Mouse (Mus musculus) spleen, postnatal 14 days (tissue): ENCODE data around the gene Ppl.

Experiments used
- DNase-seq, 2 experiments: peaks; one replicate each; pipeline ENCODE4 v3.0.0; 2021 to 2022; ENCODE audit warnings: low spot score in 2 of 2

Gene Ppl

DNA sequence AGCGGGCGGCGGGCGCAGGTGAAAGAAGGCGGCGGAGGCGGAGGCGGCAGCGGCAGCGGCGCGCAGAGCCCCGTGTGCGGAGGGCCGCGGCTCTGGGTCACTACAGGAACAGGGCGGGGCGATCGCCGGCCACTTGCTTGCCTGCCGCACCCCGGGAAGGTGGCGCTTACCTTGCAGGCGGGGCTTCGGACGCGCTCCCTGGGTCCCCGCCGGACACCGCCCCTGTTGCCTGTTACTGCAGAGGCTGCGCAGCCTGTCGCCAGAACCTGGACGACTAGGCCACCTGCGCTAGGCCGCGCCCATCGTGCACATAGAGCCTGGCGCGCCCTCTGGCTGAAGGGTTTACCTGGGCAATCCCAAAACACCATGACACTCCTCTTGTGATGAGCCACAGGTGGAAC, at the start of gene Ppl:
TSS of gene Ppl (minus strand) at position 21 of the 401 bp plus-strand sequence.
- peak in 1 of 2 experiments; percentile 15 for DNase-seq

DNA sequence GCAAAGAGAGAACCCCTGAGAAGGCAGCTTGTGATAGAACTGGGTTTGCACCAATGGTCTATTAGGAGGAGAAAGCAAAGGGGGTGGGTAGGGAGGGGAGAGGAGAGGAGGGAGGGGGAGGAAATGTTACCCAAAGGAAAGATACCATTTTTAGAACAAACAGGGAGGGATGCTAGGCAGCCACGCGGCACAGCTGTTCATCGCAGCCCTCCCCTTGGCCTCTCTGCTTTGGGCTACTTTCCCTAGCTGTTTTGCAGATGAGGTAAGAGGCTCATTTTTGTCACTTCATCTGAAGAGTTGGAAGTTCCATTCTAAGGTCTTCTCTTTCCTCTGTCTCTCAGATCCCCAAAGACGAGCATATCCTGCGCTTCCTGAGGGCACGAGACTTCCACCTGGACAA, 40.4 kb upstream of the Ppl start:
- DNase-seq, result no peak

DNA sequence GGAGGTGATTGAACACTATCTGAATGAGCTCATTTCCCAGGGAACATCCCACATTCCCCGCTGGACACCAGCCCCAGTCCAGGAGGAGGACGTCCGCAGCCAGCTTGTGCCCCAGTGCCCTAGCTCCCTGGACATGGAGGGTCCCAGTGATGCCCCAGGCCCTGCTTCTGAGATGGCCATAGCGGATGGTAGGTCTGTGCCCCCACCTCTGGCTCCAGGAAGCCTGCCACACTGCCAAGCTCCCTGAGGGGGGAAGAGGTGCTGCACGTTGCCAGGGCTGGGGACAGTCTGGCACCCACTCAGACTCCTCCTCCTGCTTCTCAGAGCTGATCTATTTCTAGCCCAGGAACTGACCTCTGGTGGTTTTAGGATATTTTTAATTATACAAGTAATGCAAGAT, 36.6 kb upstream of the Ppl start:
- no peak for DNase-seq

GRCm38 (mm10) chr16:5168038-5168437, 35.8 kb upstream of the Ppl start:
- DNase-seq, result no peak

DNA sequence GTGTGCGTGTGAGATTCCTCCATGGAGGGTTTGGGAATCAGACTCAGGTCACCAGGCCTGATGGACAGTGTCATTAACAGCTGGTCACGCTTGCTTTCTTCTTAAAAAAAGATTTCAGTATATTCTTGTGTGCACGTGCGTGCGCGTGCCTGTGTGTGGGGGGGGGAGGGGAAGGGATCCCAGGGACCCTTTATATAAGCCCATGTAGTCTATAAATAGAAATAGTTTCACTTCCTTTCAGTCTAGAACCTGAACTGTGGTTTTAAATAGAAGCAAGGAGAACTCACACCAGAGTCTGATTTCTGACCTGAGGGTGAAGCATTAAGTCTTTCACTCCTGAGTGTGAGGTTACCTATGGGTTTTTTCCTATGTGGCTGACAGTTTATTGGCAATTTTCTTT, 32.1 kb upstream of the Ppl start:
- DNase-seq, result no peak

DNA sequence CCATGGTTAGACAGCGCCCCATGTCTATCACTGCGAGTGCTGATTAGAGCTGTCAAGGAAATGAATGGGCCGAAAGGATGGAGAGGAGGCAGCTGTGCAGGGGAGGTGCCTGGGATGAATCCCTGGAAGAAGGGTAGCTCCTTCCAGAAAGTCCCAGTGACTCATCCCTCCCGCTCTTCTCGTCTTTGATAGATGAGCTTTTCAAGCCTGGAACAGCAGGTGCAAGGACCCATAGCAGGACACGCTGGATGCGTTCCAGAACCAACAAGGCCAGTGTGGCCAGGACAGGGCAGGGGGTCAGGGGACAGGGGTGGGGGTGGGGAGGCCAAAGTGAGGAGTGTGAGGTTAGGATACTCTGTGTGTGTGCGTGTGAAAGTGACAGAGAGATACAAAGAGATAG, 27.0 kb upstream of the Ppl start:
- no peak for DNase-seq

DNA sequence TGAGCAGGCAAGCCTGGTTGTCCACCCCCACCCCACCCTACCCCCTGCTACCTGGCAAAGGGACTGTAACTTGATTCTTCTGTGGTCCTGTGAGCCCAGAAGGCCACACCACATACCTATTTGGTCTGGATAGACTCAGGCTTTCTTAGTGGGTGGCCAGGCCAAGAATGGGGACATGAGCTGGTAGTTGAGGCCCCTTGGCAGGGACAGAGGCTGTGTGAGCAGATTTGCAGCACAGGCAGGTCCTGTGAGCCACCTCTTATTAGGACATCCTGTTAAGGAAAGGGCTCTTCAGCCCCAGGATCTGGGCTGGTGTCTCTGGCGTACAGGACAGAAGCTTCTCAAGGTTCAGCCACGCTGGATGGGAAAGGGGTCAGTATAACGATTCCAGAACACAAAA, 24.9 kb upstream of the Ppl start:
- DNase-seq, result no peak

GRCm38 (mm10) chr16:5156495-5156894, 24.3 kb upstream of the Ppl start:
- no peak for DNase-seq

GRCm38 (mm10) chr16:5155014-5155413, 22.8 kb upstream of the Ppl start:
- DNase-seq, result no peak

DNA sequence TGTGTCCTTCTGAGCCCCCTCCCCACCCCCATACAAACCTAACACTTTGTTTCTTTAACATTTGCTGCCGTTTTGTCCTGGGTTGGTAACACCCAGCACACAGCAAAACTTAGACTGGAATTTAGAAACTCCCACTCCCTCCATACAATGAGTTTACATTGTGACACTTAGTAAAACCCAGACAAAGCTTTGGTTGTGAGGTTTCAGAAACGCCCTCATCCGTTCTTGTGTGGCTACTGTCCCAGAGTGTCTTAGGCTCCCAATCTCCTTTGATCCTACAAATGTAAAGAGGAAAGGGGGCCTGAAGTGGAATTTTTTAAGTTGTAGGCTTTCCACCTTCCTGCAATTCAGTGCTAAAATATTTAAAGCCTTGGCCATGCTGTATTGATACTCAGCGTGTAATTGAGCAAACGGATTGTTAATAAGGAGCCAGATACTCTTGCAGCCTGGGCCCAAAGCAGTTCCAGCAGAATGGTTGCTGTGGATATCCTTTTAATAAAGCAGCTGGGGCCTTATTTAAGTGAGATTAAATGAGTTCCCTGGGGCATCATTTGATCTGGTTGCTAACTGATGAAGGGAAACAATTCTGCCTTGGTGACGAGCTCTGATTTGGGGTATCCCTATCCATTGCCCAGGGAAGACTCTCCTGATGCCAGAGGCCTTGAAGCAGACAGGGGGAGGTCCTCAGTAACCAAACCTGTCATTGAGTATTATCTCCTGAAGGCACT, 21.2 kb upstream of the Ppl start:
- no peak for DNase-seq

DNA sequence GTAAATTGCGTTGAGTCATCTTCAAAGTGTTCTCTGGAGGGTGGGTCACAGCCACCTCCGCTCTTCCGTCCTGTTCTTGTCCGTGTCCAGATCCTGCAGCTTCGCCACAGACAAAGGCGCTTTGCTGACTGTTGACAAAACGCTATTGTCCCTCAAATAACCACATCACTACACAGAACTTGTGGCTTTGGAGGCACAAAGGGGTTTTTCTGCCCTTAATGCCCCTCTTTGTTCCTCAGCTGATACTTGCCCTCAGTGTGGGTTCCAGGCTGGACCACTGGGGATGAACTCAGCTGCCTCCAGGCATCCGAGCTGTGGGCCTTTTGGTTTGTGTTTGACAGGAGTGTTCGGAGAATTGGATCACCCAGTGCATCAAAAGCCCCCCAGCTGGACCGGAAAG, 18.3 kb upstream of the Ppl start:
- no peak for DNase-seq

DNA sequence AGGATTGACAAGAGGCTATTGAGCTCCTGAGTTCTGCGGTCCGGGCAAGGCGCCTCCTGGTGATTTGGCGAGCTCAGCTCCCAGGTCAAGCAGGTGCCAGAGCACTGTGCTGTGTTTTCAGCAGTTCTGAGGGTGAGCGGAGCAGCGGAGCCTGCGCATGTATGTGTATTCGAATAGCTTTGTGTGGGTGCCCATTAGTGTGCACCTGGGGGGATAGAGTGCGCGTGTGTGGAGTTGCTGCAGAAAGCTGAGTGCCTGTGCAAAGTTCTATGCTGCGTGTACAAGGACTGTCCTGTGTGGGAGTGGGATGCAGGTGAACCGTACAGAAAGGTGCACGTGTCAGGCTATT, 14.8 kb upstream of the Ppl start, which contains the start of gene Sec14l5:
TSS of gene Sec14l5 (plus strand) at position 73 of the 349 bp plus-strand sequence.
- no peak for DNase-seq

GRCm38 (mm10) chr16:5146367-5147036, 14.3 kb upstream of the Ppl start:
- DNase-seq, result peak in 1 of 2 experiments; percentile 20

- peak in 1 of 2 experiments; percentile 66 for DNase-seq
These were observed 13.3 kb upstream of the Ppl start for GRCm38 (mm10) chr16:5145570-5145969.

GRCm38 (mm10) chr16:5139741-5140140, 7.5 kb upstream of the Ppl start:
- no peak for DNase-seq

- no peak for DNase-seq
These were observed 4.9 kb upstream of the Ppl start for GRCm38 (mm10) chr16:5137006-5137540.

DNA sequence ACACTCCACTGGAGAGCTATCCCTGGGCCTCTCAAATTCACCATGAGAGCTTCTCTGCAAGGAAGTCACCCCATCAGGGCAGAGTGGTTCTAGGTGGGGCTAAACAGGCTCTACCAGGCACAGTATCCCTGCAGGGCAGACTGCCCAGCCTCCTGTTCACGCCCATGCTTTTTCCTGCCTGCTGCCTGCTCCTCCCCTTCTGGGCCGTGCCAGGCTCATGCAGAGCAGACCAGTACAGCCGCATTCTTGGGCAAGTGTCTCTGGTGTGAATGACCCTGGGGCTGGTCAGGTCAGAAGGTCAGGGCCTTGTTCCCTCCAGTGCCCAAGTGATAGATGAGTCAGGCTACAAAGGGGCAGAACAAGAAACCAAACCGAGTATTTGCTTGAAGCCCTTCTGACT, 4.3 kb upstream of the Ppl start:
- no peak for DNase-seq

DNA sequence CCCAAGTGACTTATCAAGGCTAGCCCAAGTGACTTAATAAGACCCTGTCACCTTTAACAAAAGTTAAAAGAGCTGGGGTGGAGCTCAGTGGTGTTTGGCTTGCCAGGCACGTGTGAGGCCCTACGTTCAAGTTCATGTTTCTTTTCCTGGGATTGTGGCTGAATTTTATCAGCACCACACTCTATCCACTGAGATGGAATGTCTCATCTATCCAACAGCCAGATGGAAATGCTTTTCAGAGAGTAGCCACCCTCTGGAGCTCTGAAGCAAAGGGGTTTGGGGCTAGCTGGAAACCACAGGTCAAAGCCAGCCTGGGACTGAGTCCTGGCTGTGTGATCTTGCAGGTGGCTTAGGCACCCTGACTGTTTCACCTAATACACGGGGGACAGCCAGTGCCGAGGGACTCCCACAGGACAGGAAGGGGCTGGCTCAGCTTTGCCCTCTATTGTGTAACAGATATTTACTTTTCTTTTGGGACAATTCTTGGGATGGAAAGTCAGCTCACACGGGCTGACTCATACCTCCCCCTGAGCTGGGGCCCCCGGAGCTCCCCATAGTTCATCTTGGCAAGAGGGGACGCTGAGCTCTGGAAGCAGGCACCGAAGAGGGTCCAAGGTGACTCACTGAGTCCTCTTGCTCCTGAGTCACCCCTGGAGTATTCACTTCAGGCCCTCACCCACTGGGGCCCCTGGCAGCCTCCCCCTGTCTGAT, 3.5 kb upstream of the Ppl start:
- DNase-seq, result no peak

DNA sequence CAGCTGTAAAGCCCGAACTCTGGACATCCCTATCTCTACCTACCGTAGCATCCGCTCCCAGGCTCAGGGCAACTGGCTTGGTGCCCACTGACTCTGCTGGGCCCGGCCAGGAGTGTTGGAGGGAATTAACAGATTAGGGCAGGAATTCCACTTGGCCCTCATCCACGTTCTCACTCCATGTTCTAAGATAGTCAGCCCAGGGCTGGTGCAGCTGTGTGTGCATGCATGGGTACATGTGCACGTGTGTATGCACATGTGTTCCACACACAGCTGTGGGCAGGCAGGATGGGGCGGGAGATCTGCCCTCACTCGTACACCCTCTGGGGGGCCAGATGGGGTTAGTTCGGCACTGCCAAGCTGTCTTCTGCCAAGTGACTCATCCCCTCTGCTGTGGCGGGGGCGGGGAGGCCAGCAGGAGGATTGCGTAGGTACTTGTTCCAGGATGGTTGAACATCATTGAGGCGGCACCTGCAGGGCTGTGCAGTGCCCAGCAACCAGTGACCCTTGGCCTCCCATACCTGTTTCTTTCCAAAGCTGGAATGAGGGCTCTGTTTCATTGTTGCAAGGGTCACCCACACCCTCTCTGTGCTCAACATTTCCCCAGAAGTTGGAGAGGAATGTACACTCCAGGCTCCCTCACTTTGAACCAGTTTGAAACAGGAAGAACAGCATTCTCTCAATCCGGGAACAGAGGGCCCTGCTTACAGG, 2.6 kb upstream of the Ppl start:
- DNase-seq, result no peak

DNA sequence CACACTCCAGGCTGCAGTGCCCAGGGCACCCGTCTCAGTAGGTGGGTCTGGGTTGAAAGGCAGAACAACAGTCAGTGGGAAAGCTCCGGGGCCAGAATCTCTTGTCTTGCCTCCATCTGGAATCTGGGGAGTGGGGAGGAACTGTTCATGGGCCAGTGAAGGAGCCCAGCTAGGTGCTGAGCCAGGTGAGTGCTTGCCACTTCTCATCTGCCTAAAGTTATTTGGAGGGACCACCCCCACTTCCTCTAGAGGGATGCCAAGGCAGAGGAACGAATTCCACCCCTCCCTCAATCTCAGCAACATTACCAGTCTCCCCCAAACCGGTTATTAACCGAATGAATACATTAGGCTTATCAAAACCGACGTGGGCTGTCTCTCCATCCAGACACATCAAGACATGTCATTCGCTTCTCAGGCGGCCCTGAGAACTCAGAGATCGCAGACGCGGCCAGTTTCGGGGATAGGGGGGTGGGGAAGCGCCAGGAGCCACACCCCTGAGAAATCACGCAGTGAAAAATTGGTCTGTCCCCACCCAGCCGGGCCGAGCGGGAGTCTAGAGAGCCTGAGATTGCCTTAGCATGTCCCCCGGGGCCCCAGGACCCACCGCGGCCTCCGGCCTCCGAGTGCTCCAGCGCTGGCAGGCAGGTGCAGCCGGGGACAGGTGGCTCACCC, 834 bp downstream of the Ppl start:
- DNase-seq, result no peak

- DNase-seq, result no peak
These were observed 1.5 kb downstream of the Ppl start for GRCm38 (mm10) chr16:5130766-5131165.
